Mouse (Mus musculus): ENCODE data around the gene Ryr2. TPM values are rescaled to one million over a fixed set of nuclear protein-coding genes. Genes with fewer than 3 reads are reported as not detected.

Ryr2 gene
- polyA plus RNA-seq, 1 experiment from 2014 or later: not detected

GRCm38 (mm10) chr13:11879037-11879436, 227.7 kb downstream of the Ryr2 start:
- Histone ChIP-seq H3K4me3 (ENCODE audit: inconsistent target) (no peak overlapping the region), H3K79me2 (ENCODE audit: inconsistent target) (no peaks in the 10 kb centered on the region), H3K27ac (no peak overlapping the region), H3K36me3 (ENCODE audit: inconsistent target) (no peaks in the 10 kb centered on the region)
- 77% methylated on average over 3 of the region's 3 CpGs for WGBS (ENCODE audit: missing documents)

- Histone ChIP-seq H3K27ac (no peak overlapping the region), H3K36me3 (ENCODE audit: inconsistent target) (no peaks in the 10 kb centered on the region), H3K79me2 (ENCODE audit: inconsistent target) (no peaks in the 10 kb centered on the region), H3K4me3 (ENCODE audit: inconsistent target) (no peak overlapping the region)
- WGBS (ENCODE audit: missing documents): 17% methylated on average over 1 of the region's 1 CpGs
These were observed 231.9 kb downstream of the Ryr2 start for GRCm38 (mm10) chr13:11874852-11875251.

GRCm38 (mm10) chr13:11869971-11870370, 236.8 kb downstream of the Ryr2 start:
- 67% methylated on average over 1 of the region's 1 CpGs for WGBS (ENCODE audit: missing documents)
- Histone ChIP-seq H3K4me3 (ENCODE audit: inconsistent target) (no peak overlapping the region), H3K36me3 (ENCODE audit: inconsistent target) (no peaks in the 10 kb centered on the region), H3K27ac (no peak overlapping the region), H3K79me2 (ENCODE audit: inconsistent target) (no peaks in the 10 kb centered on the region)

- Histone ChIP-seq H3K79me2 (ENCODE audit: inconsistent target) (no peaks in the 10 kb centered on the region), H3K4me3 (ENCODE audit: inconsistent target) (no peak overlapping the region), H3K36me3 (ENCODE audit: inconsistent target) (no peaks in the 10 kb centered on the region), H3K27ac (no peak overlapping the region)
- 90% methylated on average over 2 of the region's 2 CpGs for WGBS (ENCODE audit: missing documents)
These were observed 237.3 kb downstream of the Ryr2 start for GRCm38 (mm10) chr13:11869486-11869885.

- H3K27ac ChIP-seq: no peak overlapping the region
- no peak overlapping the region for H3K4me3 ChIP-seq (ENCODE audit: inconsistent target)
- no peaks in the 10 kb centered on the region for H3K36me3 ChIP-seq (ENCODE audit: inconsistent target)
- no peaks in the 10 kb centered on the region for H3K79me2 ChIP-seq (ENCODE audit: inconsistent target)
- WGBS (ENCODE audit: missing documents): 90% methylated on average over 2 of the region's 2 CpGs
These were observed 237.8 kb downstream of the Ryr2 start for GRCm38 (mm10) chr13:11868979-11869378.

GRCm38 (mm10) chr13:11868056-11868455, 238.7 kb downstream of the Ryr2 start:
- Histone ChIP-seq H3K79me2 (ENCODE audit: inconsistent target) (no peaks in the 10 kb centered on the region), H3K36me3 (ENCODE audit: inconsistent target) (no peaks in the 10 kb centered on the region), H3K4me3 (ENCODE audit: inconsistent target) (no peak overlapping the region), H3K27ac (no peak overlapping the region)
- 83% methylated on average over 7 of the region's 7 CpGs for WGBS (ENCODE audit: missing documents)

GRCm38 (mm10) chr13:11865261-11865660, 241.5 kb downstream of the Ryr2 start:
- H3K4me3 ChIP-seq (ENCODE audit: inconsistent target): no peak overlapping the region
- no peaks in the 10 kb centered on the region for H3K36me3 ChIP-seq (ENCODE audit: inconsistent target)
- WGBS (ENCODE audit: missing documents): 91% methylated on average over 3 of the region's 3 CpGs
- H3K27ac ChIP-seq: no peak overlapping the region
- no peaks in the 10 kb centered on the region for H3K79me2 ChIP-seq (ENCODE audit: inconsistent target)

GRCm38 (mm10) chr13:11851691-11852090, 255.1 kb downstream of the Ryr2 start:
- Histone ChIP-seq H3K36me3 (ENCODE audit: inconsistent target) (no peaks in the 10 kb centered on the region), H3K27ac (no peak overlapping the region)
- 91% methylated on average over 3 of the region's 3 CpGs for WGBS (ENCODE audit: missing documents)

GRCm38 (mm10) chr13:11843889-11844288, 262.9 kb downstream of the Ryr2 start:
- Histone ChIP-seq H3K79me2 (ENCODE audit: inconsistent target) (no peaks in the 10 kb centered on the region), H3K27ac (no peak overlapping the region), H3K36me3 (ENCODE audit: inconsistent target) (no peaks in the 10 kb centered on the region), H3K4me3 (ENCODE audit: inconsistent target) (no peak overlapping the region)
- 75% methylated on average over 1 of the region's 1 CpGs for WGBS (ENCODE audit: missing documents)

More at GRCm38 (mm10) chr13:11851691-11852090, 255.1 kb downstream of the Ryr2 start:
- Histone ChIP-seq H3K79me2 (ENCODE audit: inconsistent target) (no peaks in the 10 kb centered on the region), H3K4me3 (ENCODE audit: inconsistent target) (no peak overlapping the region)

- H3K27ac ChIP-seq: no peak overlapping the region
- no peaks in the 10 kb centered on the region for H3K36me3 ChIP-seq (ENCODE audit: inconsistent target)
- WGBS (ENCODE audit: missing documents): 93% methylated on average over 3 of the region's 3 CpGs
- no peak overlapping the region for H3K4me3 ChIP-seq (ENCODE audit: inconsistent target)
- no peaks in the 10 kb centered on the region for H3K79me2 ChIP-seq (ENCODE audit: inconsistent target)
These were observed 268.9 kb downstream of the Ryr2 start for GRCm38 (mm10) chr13:11837870-11838269.

GRCm38 (mm10) chr13:11837152-11837551, 269.6 kb downstream of the Ryr2 start:
- Histone ChIP-seq H3K36me3 (ENCODE audit: inconsistent target) (no peaks in the 10 kb centered on the region), H3K79me2 (ENCODE audit: inconsistent target) (no peaks in the 10 kb centered on the region), H3K27ac (no peak overlapping the region), H3K4me3 (ENCODE audit: inconsistent target) (no peak overlapping the region)
- 40% methylated on average over 4 of the region's 4 CpGs for WGBS (ENCODE audit: missing documents)

- Histone ChIP-seq H3K27ac (no peak overlapping the region), H3K36me3 (ENCODE audit: inconsistent target) (no peaks in the 10 kb centered on the region)
- 64% methylated on average over 6 of the region's 6 CpGs for WGBS (ENCODE audit: missing documents)
These were observed 270.3 kb downstream of the Ryr2 start for GRCm38 (mm10) chr13:11836304-11837078.

GRCm38 (mm10) chr13:11831210-11831609, 275.5 kb downstream of the Ryr2 start:
- Histone ChIP-seq H3K27ac (no peak overlapping the region), H3K79me2 (ENCODE audit: inconsistent target) (no peaks in the 10 kb centered on the region), H3K36me3 (ENCODE audit: inconsistent target) (no peaks in the 10 kb centered on the region), H3K4me3 (ENCODE audit: inconsistent target) (no peak overlapping the region)
- WGBS (ENCODE audit: missing documents): 80% methylated on average over 4 of the region's 4 CpGs

More at GRCm38 (mm10) chr13:11836304-11837078, 270.3 kb downstream of the Ryr2 start:
- Histone ChIP-seq H3K79me2 (ENCODE audit: inconsistent target) (no peaks in the 10 kb centered on the region), H3K4me3 (ENCODE audit: inconsistent target) (no peak overlapping the region)

GRCm38 (mm10) chr13:11825563-11826226, 281.1 kb downstream of the Ryr2 start:
- 100% methylated on average over 2 of the region's 2 CpGs for WGBS (ENCODE audit: missing documents)
- no peaks in the 10 kb centered on the region for H3K36me3 ChIP-seq (ENCODE audit: inconsistent target)
- H3K27ac ChIP-seq: no peak overlapping the region
- no peaks in the 10 kb centered on the region for H3K79me2 ChIP-seq (ENCODE audit: inconsistent target)
- H3K4me3 ChIP-seq (ENCODE audit: inconsistent target): no peak overlapping the region

GRCm38 (mm10) chr13:11818723-11819122, 288.0 kb downstream of the Ryr2 start:
- Histone ChIP-seq H3K36me3 (ENCODE audit: inconsistent target) (no peaks in the 10 kb centered on the region), H3K4me3 (ENCODE audit: inconsistent target) (no peak overlapping the region), H3K27ac (no peak overlapping the region), H3K79me2 (ENCODE audit: inconsistent target) (no peaks in the 10 kb centered on the region)
- 73% methylated on average over 3 of the region's 3 CpGs for WGBS (ENCODE audit: missing documents)

Data from macrophage (primary cell).